Mouse (Mus musculus): ENCODE data around the gene Taok2. TPM values are rescaled to one million over a fixed set of nuclear protein-coding genes. Genes with fewer than 3 reads are reported as not detected.
A peak's percentile ranks its signal among the peaks of the same experiment; 100 is the strongest.
"Not testable (repeated sequence)": the region's sequence is repeated elsewhere in the genome, so short reads cannot be mapped to it uniquely, and the experiment has no call there.

The Taok2 gene
- 68.3 and 71.0 TPM in 2 replicates for polyA plus RNA-seq (2016; fragmentation: Nextera tagmentation; extraction: Ambion mirVana)

DNA sequence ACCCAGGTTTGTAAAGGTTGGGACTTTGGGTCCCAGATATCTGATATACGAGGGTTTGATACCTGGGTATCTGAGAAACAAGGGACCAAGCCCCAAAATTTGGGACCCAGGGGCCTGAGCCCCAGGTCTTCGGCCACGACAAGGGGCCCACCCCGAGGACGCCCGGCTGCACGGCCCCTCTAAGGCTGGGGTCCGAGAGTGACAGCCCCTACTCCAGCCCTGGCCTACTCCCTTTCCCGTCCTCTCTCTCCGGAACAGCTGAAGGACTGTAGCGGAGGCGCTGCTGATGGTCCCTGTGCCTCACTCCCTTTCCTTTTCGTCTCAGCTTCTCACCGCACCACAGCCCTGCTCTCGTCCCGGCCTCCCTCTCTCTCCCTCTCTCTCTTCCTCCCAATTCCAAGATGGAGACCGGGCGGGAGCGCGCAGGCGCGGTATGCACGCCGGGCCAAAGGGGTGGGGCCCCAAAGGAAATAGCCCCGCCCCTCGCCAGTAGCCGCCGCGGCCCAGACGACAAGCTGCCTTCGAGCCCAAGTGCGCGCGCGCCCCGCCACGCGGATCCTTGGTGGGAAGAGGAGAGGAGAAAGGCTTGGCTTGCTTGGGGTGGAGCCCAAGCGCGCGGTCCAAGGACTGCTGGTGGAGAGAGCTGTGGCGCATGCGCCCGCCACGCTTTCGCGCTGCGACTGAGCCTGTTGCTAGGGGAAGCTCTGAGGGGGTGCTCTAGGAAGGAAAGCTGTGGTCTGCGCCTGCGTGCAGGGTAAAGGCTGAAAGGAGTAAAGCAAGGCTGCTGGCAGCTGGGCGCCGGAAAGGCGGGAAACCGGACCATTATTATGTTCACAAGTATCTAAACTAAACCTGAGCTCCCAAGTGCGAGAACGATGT, at the start of gene Taok2:
Taok2 (minus strand) TSS at position 418 of the 879 bp plus-strand sequence.
- peak within 1 kb of the TSS; percentile 94 for H3K27ac ChIP-seq (replicated peaks)
- peak within 1 kb of the TSS; percentile 82 for H3K4me3 ChIP-seq
- no peaks in the 10 kb centered on the region for H3K9me3 ChIP-seq
- peak; percentile 97 for ATAC-seq (ENCODE audit: low FRiP score, low read depth)
- H3K9ac ChIP-seq (replicated peaks): peak within 1 kb of the TSS; percentile 93
- peaks cover 34% of the 10 kb centered on the region for H3K4me1 ChIP-seq
- under 1% methylated on average over 56 of the region's 56 CpGs for WGBS
- H3K27me3 ChIP-seq: no peaks in the 10 kb centered on the region
- peaks cover 10% of the 10 kb centered on the region for H3K36me3 ChIP-seq
- peak within 1 kb of the TSS; percentile 100 for H3K4me2 ChIP-seq (replicated peaks)

DNA sequence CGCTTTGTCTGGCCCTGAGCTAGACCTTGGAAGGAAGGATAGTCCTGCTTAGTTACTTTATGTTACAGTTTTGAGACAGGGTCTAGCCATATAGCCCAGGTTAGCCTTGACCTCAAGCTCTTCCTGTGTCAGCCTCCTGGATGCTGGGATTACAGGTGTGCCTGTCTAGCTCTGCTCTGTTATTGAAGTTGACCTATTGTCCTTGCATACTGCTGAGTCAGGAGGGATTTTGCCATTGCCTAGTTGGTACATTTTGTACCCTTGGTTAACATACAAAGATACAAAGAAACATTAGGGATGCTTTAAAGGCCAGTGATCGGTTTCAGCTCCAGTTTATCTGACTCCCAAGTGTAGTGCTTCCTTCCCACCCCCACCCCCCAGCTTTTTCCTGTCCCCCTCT, 48.1 kb upstream of the Taok2 start:
- peaks cover 49% of the 10 kb centered on the region for H3K36me3 ChIP-seq

DNA sequence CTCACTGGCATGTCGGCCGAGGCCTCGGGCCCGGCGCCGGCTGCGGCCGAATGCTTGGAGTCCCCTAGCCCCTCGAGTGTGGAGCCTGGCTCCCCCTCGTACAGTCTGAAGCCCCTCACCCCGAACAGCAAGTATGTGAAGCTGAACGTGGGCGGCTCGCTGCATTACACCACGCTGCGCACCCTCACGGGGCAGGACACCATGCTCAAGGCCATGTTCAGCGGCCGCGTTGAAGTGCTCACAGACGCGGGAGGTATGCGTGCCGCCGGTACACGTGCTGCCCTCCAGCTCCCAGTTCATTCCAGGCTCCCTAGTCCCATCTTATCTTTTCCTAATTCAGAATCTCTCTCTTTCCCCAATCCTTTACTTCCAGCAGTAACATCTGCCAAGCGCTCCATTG, 44.5 kb upstream of the Taok2 start:
- under 1% methylated on average over 27 of the region's 27 CpGs for WGBS
- ATAC-seq (ENCODE audit: low FRiP score, low read depth): peak; percentile 81

More for the DNA sequence above, 48.1 kb upstream of the Taok2 start:
- H3K4me3 ChIP-seq: no peak overlapping the region
- ATAC-seq (ENCODE audit: low FRiP score, low read depth): no peak
- 92% methylated on average over 2 of the region's 2 CpGs for WGBS
- no peaks in the 10 kb centered on the region for H3K27me3 ChIP-seq
- H3K9ac ChIP-seq (replicated peaks): no peak overlapping the region
- no peak overlapping the region for H3K27ac ChIP-seq (replicated peaks)
- no peaks in the 10 kb centered on the region for H3K9me3 ChIP-seq
- H3K4me2 ChIP-seq (replicated peaks): no peak overlapping the region
- H3K4me1 ChIP-seq: peaks cover 14% of the 10 kb centered on the region

DNA sequence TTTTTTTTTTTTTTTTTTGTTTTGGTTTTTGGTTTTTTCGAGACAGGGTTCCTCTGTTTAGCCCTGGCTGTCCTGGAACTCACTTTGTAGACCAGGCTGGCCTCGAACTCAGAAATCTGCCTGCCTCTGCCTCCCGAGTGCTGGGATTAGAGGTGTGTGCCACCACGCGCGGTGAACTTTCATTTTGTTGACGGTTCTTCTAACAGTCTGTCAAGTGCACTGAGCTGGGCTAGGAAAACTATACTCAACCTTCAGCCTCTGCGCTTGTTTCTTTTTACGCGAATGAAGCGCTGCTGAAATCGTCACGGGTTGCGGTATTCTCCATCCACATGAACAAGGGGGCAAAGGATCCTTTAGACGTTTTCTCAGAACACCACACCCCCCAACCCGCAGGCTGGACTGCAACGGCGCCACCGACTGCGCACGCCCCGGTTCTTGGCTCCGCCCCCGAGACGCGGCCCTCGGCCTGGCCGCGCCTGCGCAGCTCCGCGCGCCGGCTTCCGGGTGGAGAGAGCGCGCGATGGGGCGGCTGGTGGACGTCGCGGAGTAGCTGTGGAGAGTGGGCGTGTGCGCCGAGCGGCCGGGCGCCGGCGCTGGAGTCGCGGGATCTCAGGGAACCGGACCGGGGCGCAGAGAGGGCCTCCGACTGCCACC, 44.0 kb upstream of the Taok2 start, which contains the start of gene Kctd13:
Kctd13 (plus strand) TSS at position 496 of the 654 bp plus-strand sequence.
- peak; percentile 95 for ATAC-seq (ENCODE audit: low FRiP score, low read depth)
- peaks cover 26% of the 10 kb centered on the region for H3K36me3 ChIP-seq
- H3K27me3 ChIP-seq: no peaks in the 10 kb centered on the region
- peak within 1 kb of the TSS; percentile 84 for H3K4me3 ChIP-seq
- peak within 1 kb of the TSS; percentile 80 for H3K27ac ChIP-seq (replicated peaks)
- 6% methylated on average over 56 of the region's 56 CpGs for WGBS
- no peaks in the 10 kb centered on the region for H3K9me3 ChIP-seq
- H3K4me2 ChIP-seq (replicated peaks): peak within 1 kb of the TSS; percentile 88
- peaks cover 17% of the 10 kb centered on the region for H3K4me1 ChIP-seq
- peak within 1 kb of the TSS; percentile 85 for H3K9ac ChIP-seq (replicated peaks)

More for the DNA sequence above, 44.5 kb upstream of the Taok2 start:
- Histone ChIP-seq H3K27ac (replicated peaks) (peak overlapping the region; percentile 80), H3K4me1 (peaks cover 14% of the 10 kb centered on the region), H3K4me3 (peak overlapping the region; percentile 84), H3K9me3 (no peaks in the 10 kb centered on the region), H3K9ac (replicated peaks) (peak overlapping the region; percentile 85), H3K36me3 (peaks cover 29% of the 10 kb centered on the region), H3K27me3 (no peaks in the 10 kb centered on the region), H3K4me2 (replicated peaks) (peak overlapping the region; percentile 88)

DNA sequence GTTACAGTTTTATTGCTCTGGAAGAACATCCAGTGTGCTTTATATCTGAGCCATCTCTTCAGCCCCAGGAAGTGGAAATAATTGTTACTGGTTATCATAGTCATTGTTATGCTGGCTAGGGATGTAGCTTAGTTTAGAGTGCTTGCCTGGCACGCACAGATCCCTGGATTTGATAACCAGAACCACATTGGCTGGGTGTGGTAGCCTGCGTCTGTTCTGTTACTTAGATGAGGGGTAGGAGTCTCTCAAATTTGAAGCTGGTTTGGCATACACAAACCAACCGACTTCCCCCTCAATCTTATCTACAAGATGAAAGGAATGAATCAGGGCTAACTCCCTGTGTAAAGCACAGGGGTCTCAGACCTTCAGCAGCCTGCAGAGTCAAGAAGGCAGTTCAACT, 41.8 kb upstream of the Taok2 start:
- Histone ChIP-seq H3K4me1 (peaks cover 32% of the 10 kb centered on the region), H3K27me3 (no peaks in the 10 kb centered on the region), H3K27ac (replicated peaks) (no peak overlapping the region), H3K4me2 (replicated peaks) (no peak overlapping the region), H3K4me3 (no peak overlapping the region), H3K9ac (replicated peaks) (no peak overlapping the region), H3K9me3 (no peaks in the 10 kb centered on the region), H3K36me3 (peaks cover 11% of the 10 kb centered on the region; the same call in 1 of the 2 replicates)
- ATAC-seq (ENCODE audit: low FRiP score, low read depth): no peak
- WGBS: 70% methylated on average over 3 of the region's 3 CpGs

DNA sequence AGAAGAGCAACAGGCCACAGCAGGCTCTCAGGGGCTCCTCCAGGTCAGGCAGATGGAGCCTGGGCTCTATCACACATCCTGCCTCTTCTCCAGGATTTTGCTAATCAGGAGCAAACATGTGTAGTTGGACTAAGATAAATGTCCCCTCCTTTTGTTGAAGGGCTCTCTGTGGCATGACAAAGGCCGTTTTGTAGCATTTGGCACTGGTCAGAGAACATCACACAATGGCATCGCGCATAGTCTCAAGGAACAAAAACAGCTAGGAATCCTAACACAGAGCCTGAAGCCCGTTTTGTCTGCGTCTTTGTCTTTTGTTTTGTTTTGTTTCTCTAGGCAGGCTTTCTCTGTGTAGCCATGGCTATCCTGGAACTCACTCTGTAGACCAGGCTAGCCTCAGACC, 39.5 kb upstream of the Taok2 start:
- Histone ChIP-seq H3K9me3 (no peaks in the 10 kb centered on the region), H3K4me3 (no peak overlapping the region), H3K4me1 (peaks cover 24% of the 10 kb centered on the region), H3K36me3 (no peaks in the 10 kb centered on the region), H3K9ac (replicated peaks) (no peak overlapping the region), H3K4me2 (replicated peaks) (no peak overlapping the region), H3K27me3 (no peaks in the 10 kb centered on the region), H3K27ac (replicated peaks) (peak overlapping the region; percentile 49)
- ATAC-seq (ENCODE audit: low FRiP score, low read depth): no peak
- 61% methylated on average over 5 of the region's 5 CpGs for WGBS

DNA sequence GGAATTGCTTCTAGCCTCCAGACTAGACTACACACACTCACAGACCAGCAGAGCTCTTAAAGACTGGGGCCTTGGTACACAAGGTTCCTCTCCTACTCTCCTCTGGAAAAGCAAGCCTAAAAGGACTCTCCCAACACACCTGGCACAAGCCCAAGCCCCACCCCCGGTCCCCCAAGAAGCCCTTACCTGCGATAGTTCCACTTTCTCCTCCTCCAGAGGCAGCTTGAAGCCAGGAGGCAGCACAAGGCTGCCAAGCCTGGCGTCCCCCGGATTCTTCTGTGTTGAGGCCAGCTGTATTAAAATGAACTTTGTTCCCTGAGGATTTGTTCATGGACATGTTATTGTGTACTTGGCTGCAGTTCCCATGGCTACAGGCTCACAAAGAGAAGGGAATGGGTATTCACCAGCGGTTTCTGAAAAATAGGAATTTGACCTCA, 38.1 kb upstream of the Taok2 start, which contains the start of gene Tmem219:
Tmem219 (minus strand) TSS at position 294 of the 437 bp plus-strand sequence.
- 21% methylated on average over 5 of the region's 5 CpGs for WGBS
- no peaks in the 10 kb centered on the region for H3K9me3 ChIP-seq
- H3K4me2 ChIP-seq (replicated peaks): peak within 1 kb of the TSS; percentile 48
- peaks cover 24% of the 10 kb centered on the region for H3K4me1 ChIP-seq
- peak within 1 kb of the TSS; percentile 11; the same call in 1 of the 2 replicates for H3K9ac ChIP-seq (replicated peaks)
- H3K4me3 ChIP-seq: peak within 1 kb of the TSS; percentile 21
- peak within 1 kb of the TSS; percentile 87 for H3K27ac ChIP-seq (replicated peaks)
- no peaks in the 10 kb centered on the region for H3K27me3 ChIP-seq
- no peaks in the 10 kb centered on the region for H3K36me3 ChIP-seq
- ATAC-seq (ENCODE audit: low FRiP score, low read depth): peak; percentile 80

DNA sequence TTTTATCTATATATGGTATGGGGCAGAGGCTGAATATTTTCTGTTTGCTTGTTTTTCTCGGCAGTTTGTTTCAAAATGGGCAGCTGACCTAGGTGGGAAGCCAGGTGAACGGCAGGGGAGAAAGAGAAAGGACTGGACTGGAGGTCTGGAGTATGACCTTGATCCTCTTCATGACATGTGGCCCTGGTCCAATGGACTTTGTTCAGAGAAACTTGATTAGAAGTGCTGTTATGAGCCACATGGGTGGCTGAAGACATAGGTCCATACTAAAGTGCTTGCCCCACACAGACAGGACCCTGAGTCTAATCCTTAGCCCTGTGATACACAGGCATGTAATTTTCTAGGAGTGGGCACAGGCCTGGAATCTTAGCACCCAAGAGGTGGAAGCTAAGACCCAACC, 37.1 kb upstream of the Taok2 start:
- WGBS: 73% methylated on average over 2 of the region's 2 CpGs
- H3K27me3 ChIP-seq: no peaks in the 10 kb centered on the region
- H3K9me3 ChIP-seq: no peaks in the 10 kb centered on the region
- H3K9ac ChIP-seq (replicated peaks): no peak overlapping the region; the same call in 1 of the 2 replicates
- peak overlapping the region; percentile 48 for H3K4me2 ChIP-seq (replicated peaks)
- no peaks in the 10 kb centered on the region for H3K36me3 ChIP-seq
- ATAC-seq (ENCODE audit: low FRiP score, low read depth): no peak
- H3K27ac ChIP-seq (replicated peaks): peak overlapping the region; percentile 87; the same call in 1 of the 2 replicates
- H3K4me1 ChIP-seq: peaks cover 24% of the 10 kb centered on the region
- H3K4me3 ChIP-seq: peak overlapping the region; percentile 21

DNA sequence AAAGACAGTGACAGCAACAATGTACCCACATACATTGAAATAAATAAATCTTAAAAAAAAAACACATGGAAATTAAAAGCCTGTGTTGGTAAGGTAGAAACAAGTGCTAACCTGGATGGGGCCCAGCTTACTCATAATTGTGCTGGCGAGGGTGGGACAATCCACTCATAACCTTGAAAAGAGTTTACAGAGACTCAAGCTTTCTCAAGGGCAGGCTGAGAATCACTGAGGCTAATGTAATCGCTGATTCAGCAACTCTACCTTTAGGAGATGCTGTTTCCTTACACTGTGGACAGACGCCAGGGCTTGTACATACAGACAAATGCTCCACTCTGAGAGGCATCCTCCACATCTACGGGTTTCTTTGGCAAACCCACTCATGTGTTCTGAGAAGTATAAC, 35.5 kb upstream of the Taok2 start:
- no peaks in the 10 kb centered on the region for H3K36me3 ChIP-seq
- H3K9ac ChIP-seq (replicated peaks): no peak overlapping the region
- no peaks in the 10 kb centered on the region for H3K9me3 ChIP-seq
- no peak overlapping the region for H3K4me3 ChIP-seq
- H3K27ac ChIP-seq (replicated peaks): no peak overlapping the region
- H3K4me1 ChIP-seq: peaks cover 24% of the 10 kb centered on the region
- no peaks in the 10 kb centered on the region for H3K27me3 ChIP-seq
- H3K4me2 ChIP-seq (replicated peaks): no peak overlapping the region
- ATAC-seq (ENCODE audit: low FRiP score, low read depth): no peak
- WGBS: 89% methylated on average over 4 of the region's 4 CpGs

DNA sequence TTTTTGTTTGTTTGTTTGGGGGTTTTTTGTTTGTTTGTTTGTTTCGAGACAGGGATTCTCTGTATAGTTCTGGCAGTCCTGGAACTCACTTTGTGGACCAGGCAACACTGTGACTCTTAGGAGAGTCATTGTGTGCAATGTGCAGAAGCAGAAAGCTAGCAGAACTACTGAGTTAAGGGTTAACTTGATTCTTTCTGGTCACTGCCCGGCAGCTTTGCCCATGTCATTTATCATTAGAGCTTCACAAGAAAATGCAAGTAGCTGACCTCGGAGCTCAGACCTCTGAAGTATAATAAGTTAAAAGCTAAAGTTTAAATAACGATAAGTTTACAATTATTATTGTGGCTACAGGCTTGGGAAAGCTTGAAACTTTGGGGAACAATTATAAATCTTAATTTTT, 33.9 kb upstream of the Taok2 start:
- H3K27ac ChIP-seq (replicated peaks); H3K36me3 ChIP-seq; H3K9ac ChIP-seq (replicated peaks); H3K9me3 ChIP-seq; ATAC-seq (ENCODE audit: low FRiP score, low read depth); H3K4me2 ChIP-seq (replicated peaks); H3K4me3 ChIP-seq; H3K27me3 ChIP-seq: not testable (repeated sequence)
- H3K4me1 ChIP-seq: peaks cover 20% of the 10 kb centered on the region
- 61% methylated on average over 4 of the region's 4 CpGs for WGBS

DNA sequence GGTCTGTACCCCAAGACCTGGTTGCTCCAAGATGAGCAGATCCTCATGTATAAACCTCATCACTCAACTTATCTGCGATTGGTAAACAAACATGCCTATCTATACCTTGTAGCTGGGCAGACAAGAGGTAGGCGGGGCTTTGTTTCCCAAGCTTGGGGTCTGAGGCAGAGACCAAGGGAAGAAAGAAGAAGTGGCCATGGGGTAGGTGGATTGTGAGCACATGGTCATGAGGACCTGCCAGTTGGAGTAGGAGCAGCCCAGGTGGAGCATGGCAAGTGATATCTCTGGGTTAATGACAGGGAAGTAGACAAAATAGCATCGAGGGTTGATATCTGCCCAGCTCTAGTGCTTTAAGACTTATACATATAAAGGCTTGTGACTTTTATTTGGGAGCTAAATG, 30.3 kb upstream of the Taok2 start:
- no peaks in the 10 kb centered on the region for H3K27me3 ChIP-seq
- no peak overlapping the region for H3K27ac ChIP-seq (replicated peaks)
- 91% methylated on average over 3 of the region's 3 CpGs for WGBS
- no peak overlapping the region for H3K9ac ChIP-seq (replicated peaks)
- no peak overlapping the region for H3K4me3 ChIP-seq
- H3K36me3 ChIP-seq: peaks cover 4% of the 10 kb centered on the region; the same call in 1 of the 2 replicates
- no peak for ATAC-seq (ENCODE audit: low FRiP score, low read depth)
- H3K9me3 ChIP-seq: no peaks in the 10 kb centered on the region
- H3K4me1 ChIP-seq: no peaks in the 10 kb centered on the region
- no peak overlapping the region for H3K4me2 ChIP-seq (replicated peaks)

DNA sequence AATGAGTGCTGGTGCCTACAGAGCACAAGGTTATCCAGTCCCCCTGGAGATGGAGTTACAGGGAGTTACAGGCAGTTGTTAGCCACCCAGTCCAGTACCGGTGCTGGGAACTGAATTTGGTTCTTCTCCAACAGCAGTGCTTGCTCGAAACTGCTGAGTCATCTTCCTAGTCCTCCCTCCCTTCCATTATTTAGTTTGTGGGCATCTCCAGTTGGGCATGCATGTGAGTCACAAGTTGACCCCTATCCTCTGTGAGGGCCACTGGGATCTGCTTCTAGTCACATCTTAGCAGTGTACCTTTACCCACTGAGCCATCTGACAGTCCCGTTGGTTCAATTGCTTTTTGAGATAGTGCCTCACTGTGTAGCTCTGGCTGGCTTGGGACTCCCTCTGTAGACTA, 21.1 kb upstream of the Taok2 start:
- Histone ChIP-seq H3K9ac (replicated peaks) (no peak overlapping the region), H3K4me3 (no peak overlapping the region), H3K36me3 (peaks cover 4% of the 10 kb centered on the region; the same call in 1 of the 2 replicates), H3K27me3 (no peaks in the 10 kb centered on the region), H3K4me2 (replicated peaks) (no peak overlapping the region), H3K4me1 (no peaks in the 10 kb centered on the region), H3K27ac (replicated peaks) (no peak overlapping the region), H3K9me3 (no peaks in the 10 kb centered on the region)
- no peak for ATAC-seq (ENCODE audit: low FRiP score, low read depth)
- 82% methylated on average over 3 of the region's 3 CpGs for WGBS

All from midbrain, embryonic 12.5 days (tissue).